Mouse (Mus musculus): ENCODE measurements around the gene Sh2d3c.

DNA sequence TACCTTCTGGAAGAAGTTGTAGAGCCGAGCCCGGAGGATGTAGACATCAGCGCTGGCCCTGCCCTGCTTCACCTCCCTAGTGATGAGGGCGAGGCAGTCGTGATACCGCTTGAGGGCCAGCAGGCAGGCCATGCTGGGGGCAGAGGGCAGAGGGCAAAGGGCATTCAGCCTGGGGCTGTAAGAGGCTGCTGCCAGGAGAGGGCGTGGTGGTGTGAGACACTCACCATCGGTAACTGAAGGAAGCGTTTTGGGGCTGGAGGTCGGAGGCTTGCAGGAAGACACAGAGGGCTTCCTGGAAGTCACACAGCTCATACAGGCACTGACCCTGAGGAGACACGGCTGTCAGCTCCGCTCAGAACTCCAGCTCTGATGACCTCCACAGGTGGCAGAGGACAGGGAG is 51.0 kb downstream of the Sh2d3c start:
- TF ChIP-seq CTCF (IDR thresholded peaks at IDR 0.05; ENCODE audit: borderline replicate concordance, extremely low read depth, insufficient read depth, insufficient read length) (no peak), POLR2A (IDR thresholded peaks at IDR 0.05; ENCODE audit: borderline replicate concordance, extremely low read depth, insufficient read depth, insufficient read length, poor library complexity, severe bottlenecking) (no peak)
